Mouse (Mus musculus) thymus, adult 2 months (tissue): Measurements from ENCODE around the gene Jag2. TPM values are rescaled to one million over a fixed set of nuclear protein-coding genes. Genes with fewer than 3 reads are reported as not detected.

ENCODE experiments used
- DNase-seq: peaks from one replicate; pipeline ENCODE4 v3.0.0; 2021
- H3K27ac ChIP-seq: fragments of 200-500 bp; 2 replicates; pipeline ENCODE4 v1.5.1; 2012; ENCODE audit warnings: low read length, control low read depth; ENCODE audit not compliant: control insufficient read depth, insufficient read depth
- H3K27me3 ChIP-seq: fragments of 200-500 bp; 2 replicates; pipeline ENCODE4 v1.6.1; 2012; ENCODE audit warnings: mild to moderate bottlenecking, low read length, moderate library complexity, mixed read lengths; ENCODE audit not compliant: control insufficient read depth, insufficient read depth
- H3K36me3 ChIP-seq: fragments of 200-500 bp; 2 replicates; pipeline ENCODE4 v1.6.1; 2012; ENCODE audit warnings: mild to moderate bottlenecking, low read length, moderate library complexity; ENCODE audit not compliant: control insufficient read depth, insufficient read depth
- H3K4me1 ChIP-seq: fragments of 200-500 bp; replicated peaks from 2 replicates; pipeline ENCODE4 v1.6.1; 2012; ENCODE audit warnings: low read length; ENCODE audit not compliant: control insufficient read depth, insufficient read depth
- H3K4me3 ChIP-seq: fragments of 200-500 bp; 2 replicates; pipeline ENCODE4 v1.5.1; 2012; ENCODE audit warnings: mild to moderate bottlenecking, low read length, control low read depth, moderate library complexity; ENCODE audit not compliant: control insufficient read depth, insufficient read depth
- CTCF ChIP-seq: fragments of 200-500 bp; IDR thresholded peaks from 2 replicates; pipeline ENCODE4 v1.5.1; 2012; ENCODE audit warnings: mild to moderate bottlenecking, control low read depth, low read length, moderate library complexity, borderline replicate concordance; ENCODE audit not compliant: control insufficient read depth, poor library complexity, insufficient read depth; ENCODE audit errors: extremely low read depth
- POLR2A ChIP-seq: fragments of 200-500 bp; IDR thresholded peaks from 2 replicates; pipeline ENCODE4 v1.6.1; 2012; ENCODE audit warnings: mild to moderate bottlenecking, low read length, control low read depth, moderate library complexity; ENCODE audit not compliant: control insufficient read depth, poor library complexity, insufficient read depth; ENCODE audit errors: extremely low read depth
- WGBS: fragments of 180-500 bp; shearing (Covaris S2); methylation state at CpG from one replicate; pipeline ENCODE4 v1.1.7; 2018; 5-methylcytosine and 5-hydroxymethylcytosine counted together
- polyA plus RNA-seq: library from polyadenylated mRNA; depleted of rRNA; stranded (reverse); fragments of >200 nt; gene quantifications from 2 replicates; pipeline ENCODE4 v1.2.3, GENCODE M21; 2012

Gene Jag2
- polyA plus RNA-seq, 1 experiment = 61.5 TPM

DNA sequence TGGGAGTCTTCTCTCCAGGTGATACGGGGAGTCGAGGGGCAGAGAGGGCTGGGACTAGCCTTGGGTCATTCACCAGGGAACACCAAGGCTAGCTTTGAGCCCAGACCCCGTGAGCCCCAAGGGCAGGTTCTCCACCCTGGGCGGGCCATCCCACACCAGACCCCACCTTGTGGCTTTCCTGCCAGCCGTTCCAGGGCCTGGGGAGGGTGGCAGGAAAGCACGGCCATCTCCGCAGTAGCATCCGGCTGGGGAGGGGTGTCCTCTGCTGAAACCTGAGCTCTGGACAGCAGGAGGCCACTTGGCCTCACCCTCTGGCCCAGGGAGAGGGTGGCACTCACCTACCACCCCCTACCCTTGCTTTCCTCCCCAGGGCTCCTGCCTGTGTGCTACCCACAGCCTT, 11.7 kb downstream of the Jag2 start:
- Histone ChIP-seq H3K36me3 (no peaks in the 10 kb centered on the region), H3K4me1 (peaks cover 36% of the 10 kb centered on the region), H3K4me3 (no peak overlapping the region), H3K27me3 (no peaks in the 10 kb centered on the region), H3K27ac (no peak overlapping the region)
- DNase-seq = no peak
- 14% methylated on average over 8 of the region's 8 CpGs for WGBS
- TF ChIP-seq CTCF (no peak), POLR2A (no peak)

DNA sequence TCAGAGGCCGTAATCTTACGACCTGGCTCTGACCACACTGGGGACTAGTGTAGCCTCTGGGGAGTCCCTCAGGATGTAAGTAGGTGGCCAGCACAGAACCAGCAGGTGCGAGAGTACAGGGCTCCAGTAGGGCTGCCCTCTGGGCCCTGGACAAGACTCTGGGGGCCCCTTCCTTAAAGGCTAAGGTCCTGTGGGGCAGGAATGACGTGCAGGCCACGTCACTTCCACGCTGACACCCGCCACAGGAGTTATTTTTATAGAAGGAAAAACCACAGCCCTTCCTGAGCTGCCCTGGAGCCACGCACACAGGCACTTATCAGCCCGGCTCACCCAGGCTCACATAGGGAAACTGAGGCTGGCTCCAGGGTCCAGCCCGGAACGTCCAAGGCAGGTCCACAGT, 12.1 kb downstream of the Jag2 start:
- no peak overlapping the region for H3K27ac ChIP-seq
- no peak for TF ChIP-seq POLR2A
- no peak for TF ChIP-seq CTCF
- 34% methylated on average over 11 of the region's 11 CpGs for WGBS
- DNase-seq = no peak
- H3K4me3 ChIP-seq = no peak overlapping the region
- no peaks in the 10 kb centered on the region for H3K27me3 ChIP-seq
- peaks cover 39% of the 10 kb centered on the region for H3K4me1 ChIP-seq
- H3K36me3 ChIP-seq = no peaks in the 10 kb centered on the region

DNA sequence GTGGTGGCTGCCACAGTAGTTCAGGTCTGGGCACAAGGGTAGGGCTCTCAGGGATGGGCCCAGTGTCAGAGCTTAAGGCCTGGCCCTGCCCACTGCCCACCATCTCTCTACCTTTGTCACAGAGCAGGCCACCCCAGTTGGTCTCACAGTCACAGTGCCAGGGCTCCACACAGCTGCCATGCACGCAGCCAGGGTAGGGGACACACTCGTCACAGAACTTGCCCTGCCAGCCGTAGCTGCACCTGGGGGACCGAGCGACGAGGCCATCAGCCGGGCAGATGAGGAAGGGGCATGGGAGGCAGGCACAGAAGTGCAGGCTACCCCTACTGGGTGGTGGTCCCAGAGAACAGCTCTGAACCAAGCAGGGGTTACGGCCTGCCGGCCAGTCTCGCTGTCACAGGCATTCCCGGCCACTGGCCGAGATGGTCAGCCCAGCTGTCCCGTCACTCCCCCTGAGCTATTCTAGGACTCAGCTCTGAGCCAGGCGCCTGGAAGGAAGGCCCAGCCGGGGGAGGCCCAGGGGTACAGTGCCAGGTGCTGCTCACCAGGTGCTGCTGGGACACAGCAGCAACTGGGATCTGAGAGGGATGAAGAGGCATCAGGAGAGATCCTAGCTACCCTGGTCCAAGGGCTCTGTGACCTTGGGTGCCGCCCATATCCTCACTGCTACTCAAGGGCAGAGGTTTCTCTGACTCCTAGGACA, 12.7 kb downstream of the Jag2 start:
- Histone ChIP-seq H3K4me3 (no peak overlapping the region), H3K27ac (no peak overlapping the region), H3K4me1 (peaks cover 39% of the 10 kb centered on the region), H3K36me3 (no peaks in the 10 kb centered on the region), H3K27me3 (no peaks in the 10 kb centered on the region)
- no peak for DNase-seq
- 94% methylated on average over 16 of the region's 16 CpGs for WGBS
- TF ChIP-seq CTCF = no peak
- TF ChIP-seq POLR2A = no peak

DNA sequence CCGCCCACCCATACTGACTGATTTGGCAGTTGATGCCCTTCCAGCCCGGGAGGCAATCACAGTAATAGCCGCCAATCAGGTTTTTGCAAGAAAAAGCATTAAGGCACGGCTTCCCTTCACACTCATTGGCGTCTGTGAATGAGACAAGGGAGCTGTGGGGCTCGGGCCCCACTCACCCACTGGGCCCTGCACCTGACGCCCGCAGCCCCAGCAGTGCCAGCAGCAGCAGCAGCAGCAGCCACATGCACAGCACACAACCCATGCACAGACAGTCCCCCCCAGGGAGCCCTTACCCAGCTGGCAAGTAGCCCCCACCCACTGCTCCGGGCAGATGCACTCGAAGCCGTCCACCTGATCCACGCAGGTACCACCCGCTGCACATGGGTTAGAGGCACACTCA, 14.0 kb downstream of the Jag2 start:
- H3K27ac ChIP-seq = no peak overlapping the region
- no peak overlapping the region for H3K4me3 ChIP-seq
- WGBS = 85% methylated on average over 13 of the region's 13 CpGs
- no peak for DNase-seq
- H3K27me3 ChIP-seq = no peaks in the 10 kb centered on the region
- H3K4me1 ChIP-seq = peaks cover 39% of the 10 kb centered on the region
- no peaks in the 10 kb centered on the region for H3K36me3 ChIP-seq
- TF ChIP-seq POLR2A (no peak), CTCF (no peak)

DNA sequence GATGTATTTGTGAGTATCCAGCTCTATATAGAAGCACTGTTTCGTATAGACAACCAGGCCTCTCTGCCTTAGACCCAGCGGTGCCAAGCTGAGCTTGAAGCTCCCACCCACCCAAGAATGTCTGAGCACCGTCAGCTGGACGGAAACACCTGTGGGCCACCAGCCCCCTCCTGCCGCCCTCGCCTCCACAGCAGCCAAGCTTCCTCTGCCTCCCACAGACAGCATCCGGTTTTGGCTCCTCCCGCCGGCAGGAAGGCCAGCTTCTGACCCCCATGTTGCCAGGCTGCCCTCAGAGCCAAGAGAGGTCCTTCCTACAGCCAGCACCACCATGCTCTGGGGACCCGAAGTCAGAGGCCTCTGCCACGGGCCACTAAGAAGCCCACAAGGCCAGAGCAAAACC, 15.0 kb downstream of the Jag2 start:
- TF ChIP-seq POLR2A (no peak), CTCF (no peak)
- no peak overlapping the region for H3K27ac ChIP-seq
- H3K36me3 ChIP-seq = no peaks in the 10 kb centered on the region
- H3K4me3 ChIP-seq = no peak overlapping the region
- DNase-seq = peak; percentile 63
- WGBS = 25% methylated on average over 11 of the region's 11 CpGs
- peaks cover 39% of the 10 kb centered on the region for H3K4me1 ChIP-seq
- no peaks in the 10 kb centered on the region for H3K27me3 ChIP-seq

DNA sequence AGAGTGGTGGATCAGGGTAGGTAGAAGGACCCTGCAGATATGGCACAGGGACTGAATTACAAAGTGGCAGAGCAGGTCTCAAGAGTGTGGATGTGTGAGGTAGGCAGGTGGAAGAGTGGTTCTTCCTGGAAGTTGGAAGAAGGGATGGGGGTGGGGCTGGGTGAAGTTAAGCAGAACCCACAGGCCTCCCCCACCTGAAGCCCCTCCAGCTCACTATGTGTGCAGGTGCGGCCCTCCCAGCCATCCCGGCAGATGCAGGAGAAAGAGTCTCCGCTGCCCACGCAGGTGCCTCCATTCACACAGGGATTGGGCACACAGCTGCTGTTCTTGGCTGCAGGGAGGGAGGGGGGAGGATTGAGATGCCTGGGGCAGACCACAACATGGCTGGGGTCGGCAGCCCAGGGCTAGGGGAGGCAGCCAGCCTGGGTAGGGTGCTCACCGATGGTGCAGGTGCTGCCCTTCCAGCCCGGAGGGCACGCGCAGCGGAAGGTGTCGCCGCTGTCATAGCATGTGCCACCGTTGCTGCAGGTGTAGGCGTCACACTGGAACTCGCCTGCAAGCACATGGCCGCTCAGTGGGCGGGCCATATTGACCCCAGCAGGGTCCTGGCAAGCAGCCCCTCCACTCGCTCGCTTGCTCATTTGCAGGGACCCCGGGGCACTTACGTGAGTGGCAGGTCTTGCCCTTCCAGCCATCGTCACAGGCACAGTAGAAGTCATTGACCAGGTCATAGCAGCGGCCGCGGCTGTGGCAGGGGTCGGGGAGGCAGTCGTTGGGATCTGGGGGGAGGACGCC, 16.4 kb downstream of the Jag2 start:
- 71% methylated on average over 28 of the region's 28 CpGs for WGBS
- Histone ChIP-seq H3K27ac (no peak overlapping the region), H3K4me3 (no peak overlapping the region), H3K4me1 (peaks cover 34% of the 10 kb centered on the region), H3K36me3 (no peaks in the 10 kb centered on the region), H3K27me3 (no peaks in the 10 kb centered on the region)
- TF ChIP-seq CTCF = no peak
- peak; percentile 18 for DNase-seq

DNA sequence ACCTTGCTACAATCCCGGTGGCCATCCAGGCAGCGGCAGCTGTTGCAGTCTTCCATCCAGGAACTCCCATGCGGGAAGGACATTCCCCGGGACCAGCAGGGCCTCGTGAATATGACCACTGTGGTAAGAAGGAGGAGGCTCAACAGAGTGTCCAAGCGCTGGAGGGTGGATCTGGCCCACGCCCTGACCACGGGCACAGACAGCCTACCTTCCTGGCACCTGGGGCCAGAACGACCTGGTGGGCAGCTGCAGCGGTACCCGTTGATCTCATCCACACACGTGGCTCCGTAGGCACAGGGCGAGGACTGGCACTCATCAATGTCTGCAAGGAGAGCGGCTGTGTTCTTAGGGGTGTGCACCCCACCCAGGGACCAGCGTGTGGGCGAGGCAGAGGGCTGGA, 17.9 kb downstream of the Jag2 start:
- Histone ChIP-seq H3K27me3 (no peaks in the 10 kb centered on the region), H3K4me3 (no peak overlapping the region), H3K4me1 (peaks cover 26% of the 10 kb centered on the region), H3K36me3 (no peaks in the 10 kb centered on the region), H3K27ac (no peak overlapping the region)
- TF ChIP-seq CTCF (no peak), POLR2A (no peak)
- no peak for DNase-seq
- 96% methylated on average over 17 of the region's 17 CpGs for WGBS
